Mouse (Mus musculus) stomach, embryonic 14.5 days (tissue): ENCODE results near the gene Diaph3. TPM values are rescaled to one million over a fixed set of nuclear protein-coding genes. Genes with fewer than 3 reads are reported as not detected.

Source experiments
- ATAC-seq: fragments of 200-750 bp; cut with Nextera tagmentation; 2 replicates; pipeline ENCODE4 v1.8.0; 2017; ENCODE audit warnings: low read depth, moderate TSS enrichment; ENCODE audit not compliant: insufficient number of reproducible peaks, insufficient read depth, low FRiP score
- H3K27ac ChIP-seq: fragments of 300-500 bp; sonication (generic); 2 replicates; pipeline ENCODE4 v1.5.1; 2014; ENCODE audit warnings: mild to moderate bottlenecking, low read length, moderate library complexity, mixed read lengths
- H3K27me3 ChIP-seq: fragments of 300-500 bp; sonication (generic); 2 replicates; pipeline ENCODE4 v1.6.1; 2014; ENCODE audit warnings: low read length, control low read depth, mixed read lengths; ENCODE audit not compliant: control insufficient read depth, insufficient read depth
- H3K36me3 ChIP-seq: fragments of 300-500 bp; sonication (generic); 2 replicates; pipeline ENCODE4 v1.6.1; 2014; ENCODE audit warnings: mild to moderate bottlenecking, control low read depth, low read length, moderate library complexity, mixed read lengths; ENCODE audit not compliant: control insufficient read depth, insufficient read depth
- H3K4me1 ChIP-seq: fragments of 300-500 bp; sonication (generic); 2 replicates; pipeline ENCODE4 v1.6.1; 2014; ENCODE audit warnings: low read length, control low read depth, mixed read lengths; ENCODE audit not compliant: control insufficient read depth, insufficient read depth
- H3K4me2 ChIP-seq: fragments of 300-500 bp; sonication (generic); replicated peaks from 2 replicates; pipeline ENCODE4 v1.6.1; 2014; ENCODE audit warnings: low read depth, low read length, control low read depth
- H3K4me3 ChIP-seq: fragments of 300-500 bp; sonication (generic); 2 replicates; pipeline ENCODE4 v1.5.1; 2014; ENCODE audit warnings: low read depth, low read length, control low read depth
- H3K9ac ChIP-seq: fragments of 300-500 bp; sonication (generic); replicated peaks from 2 replicates; pipeline ENCODE4 v1.6.1; 2014; ENCODE audit warnings: low read depth, mild to moderate bottlenecking, control low read depth, low read length, moderate library complexity, mixed read lengths
- H3K9me3 ChIP-seq: fragments of 300-500 bp; sonication (generic); 2 replicates; pipeline ENCODE4 v1.6.1; 2016; ENCODE audit warnings: low read depth, low read length, control low read depth; ENCODE audit not compliant: control insufficient read depth
- WGBS: fragments of 180-500 bp; shearing (Covaris S2); extraction: QIAGEN DNeasy Blood & Tissue Kit; methylation state at CpG from one replicate; pipeline ENCODE4 v1.1.7; 2014; 5-methylcytosine and 5-hydroxymethylcytosine counted together
- polyA plus RNA-seq: library from polyadenylated mRNA; unstranded; fragments of >200 nt; fragmentation: Nextera tagmentation; extraction: Ambion mirVana; gene quantifications from 2 replicates; pipeline ENCODE4 v1.2.1, GENCODE M21; 2014

The Diaph3 gene
- polyA plus RNA-seq, 1 experiment from 2014 or later = 23.4 TPM

GRCm38 (mm10) chr14:86757604-86758520, 383.2 kb downstream of the Diaph3 start:
- H3K27ac ChIP-seq = peak overlapping the region; percentile 74
- peaks cover 9% of the 10 kb centered on the region; the same call in 1 of the 2 replicates for H3K4me1 ChIP-seq
- H3K36me3 ChIP-seq = no peaks in the 10 kb centered on the region
- no peaks in the 10 kb centered on the region for H3K9me3 ChIP-seq
- H3K4me2 ChIP-seq = no peak overlapping the region
- H3K27me3 ChIP-seq = no peaks in the 10 kb centered on the region
- WGBS = 55% methylated on average over 9 of the region's 9 CpGs
- peak; percentile 61; the same call in 1 of the 2 replicates for ATAC-seq
- no peak overlapping the region for H3K9ac ChIP-seq
- H3K4me3 ChIP-seq = no peak overlapping the region

- no peaks in the 10 kb centered on the region for H3K36me3 ChIP-seq
- H3K9me3 ChIP-seq = no peaks in the 10 kb centered on the region
- peaks cover 9% of the 10 kb centered on the region; the same call in 1 of the 2 replicates for H3K4me1 ChIP-seq
- H3K27ac ChIP-seq = peak overlapping the region; percentile 74
- H3K9ac ChIP-seq = no peak overlapping the region
- no peaks in the 10 kb centered on the region for H3K27me3 ChIP-seq
- ATAC-seq = no peak
- no peak overlapping the region for H3K4me2 ChIP-seq
- 64% methylated on average over 4 of the region's 4 CpGs for WGBS
- no peak overlapping the region for H3K4me3 ChIP-seq
Measured at GRCm38 (mm10) chr14:86757132-86757531, 383.9 kb downstream of the Diaph3 start.

GRCm38 (mm10) chr14:86750351-86750750, 390.7 kb downstream of the Diaph3 start:
- Histone ChIP-seq H3K4me3 (no peak overlapping the region), H3K4me1 (no peaks in the 10 kb centered on the region), H3K27ac (no peak overlapping the region), H3K4me2 (no peak overlapping the region), H3K36me3 (no peaks in the 10 kb centered on the region), H3K9me3 (no peaks in the 10 kb centered on the region), H3K9ac (no peak overlapping the region), H3K27me3 (no peaks in the 10 kb centered on the region)
- no peak for ATAC-seq
- WGBS = 86% methylated on average over 7 of the region's 7 CpGs

- Histone ChIP-seq H3K4me2 (no peak overlapping the region), H3K9ac (no peak overlapping the region), H3K4me3 (no peak overlapping the region), H3K27me3 (no peaks in the 10 kb centered on the region), H3K27ac (no peak overlapping the region), H3K36me3 (no peaks in the 10 kb centered on the region), H3K4me1 (no peaks in the 10 kb centered on the region), H3K9me3 (no peaks in the 10 kb centered on the region)
- ATAC-seq = no peak
- WGBS = 76% methylated on average over 4 of the region's 4 CpGs
Measured at GRCm38 (mm10) chr14:86749425-86749824, 391.6 kb downstream of the Diaph3 start.

- ATAC-seq = peak; percentile 49; the same call in 1 of the 2 replicates
- WGBS = 29% methylated on average over 7 of the region's 7 CpGs
- Histone ChIP-seq H3K4me1 (no peaks in the 10 kb centered on the region), H3K9me3 (no peaks in the 10 kb centered on the region), H3K36me3 (no peaks in the 10 kb centered on the region), H3K4me3 (no peak overlapping the region), H3K9ac (no peak overlapping the region), H3K4me2 (no peak overlapping the region), H3K27me3 (no peaks in the 10 kb centered on the region), H3K27ac (no peak overlapping the region)
Measured at GRCm38 (mm10) chr14:86748876-86749275, 392.2 kb downstream of the Diaph3 start.

- Histone ChIP-seq H3K9ac (no peak overlapping the region), H3K4me3 (no peak overlapping the region), H3K4me2 (no peak overlapping the region), H3K4me1 (no peaks in the 10 kb centered on the region), H3K27ac (no peak overlapping the region), H3K36me3 (no peaks in the 10 kb centered on the region), H3K27me3 (no peaks in the 10 kb centered on the region), H3K9me3 (no peaks in the 10 kb centered on the region)
- no peak for ATAC-seq
- WGBS = 80% methylated on average over 6 of the region's 6 CpGs
Measured at GRCm38 (mm10) chr14:86744523-86744922, 396.5 kb downstream of the Diaph3 start.

- H3K27ac ChIP-seq = no peak overlapping the region
- H3K4me1 ChIP-seq = no peaks in the 10 kb centered on the region
- no peak overlapping the region for H3K4me3 ChIP-seq
- no peaks in the 10 kb centered on the region for H3K36me3 ChIP-seq
- H3K4me2 ChIP-seq = no peak overlapping the region
- H3K27me3 ChIP-seq = no peaks in the 10 kb centered on the region
- WGBS = 81% methylated on average over 7 of the region's 7 CpGs
- ATAC-seq = no peak
- H3K9me3 ChIP-seq = no peaks in the 10 kb centered on the region
- no peak overlapping the region for H3K9ac ChIP-seq
Measured at GRCm38 (mm10) chr14:86741855-86742531, 399.0 kb downstream of the Diaph3 start.

GRCm38 (mm10) chr14:86738916-86739315, 402.1 kb downstream of the Diaph3 start:
- WGBS = 38% methylated on average over 5 of the region's 5 CpGs
- Histone ChIP-seq H3K4me3 (no peak overlapping the region), H3K9ac (no peak overlapping the region), H3K27ac (no peak overlapping the region), H3K4me2 (no peak overlapping the region), H3K9me3 (no peaks in the 10 kb centered on the region), H3K4me1 (no peaks in the 10 kb centered on the region), H3K36me3 (no peaks in the 10 kb centered on the region), H3K27me3 (no peaks in the 10 kb centered on the region)
- no peak for ATAC-seq
